15 mouse cellular contexts compared by ENCODE assay signal in the genomic region with DNA sequence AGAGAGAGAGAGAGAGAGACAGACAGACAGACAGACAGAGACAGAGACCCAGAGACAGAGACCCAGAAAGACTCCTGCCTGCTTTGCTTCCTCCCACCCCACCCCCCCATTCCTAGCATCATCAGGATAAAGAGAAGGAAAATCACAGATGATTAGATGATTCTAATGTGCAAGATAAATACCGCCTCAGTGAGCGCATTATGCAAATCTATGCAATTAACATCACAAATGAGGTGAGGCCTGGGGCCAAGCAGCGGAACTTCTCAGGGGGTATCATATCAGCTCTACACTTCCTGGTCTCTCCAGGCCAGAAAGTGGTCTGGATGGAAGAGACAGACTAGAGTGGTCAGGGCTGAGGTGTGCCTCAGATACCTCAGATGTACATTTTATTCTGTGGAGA. TPM values are rescaled to one million over a fixed set of nuclear protein-coding genes. Genes with fewer than 3 reads are reported as not detected.
DNase-seq lines count a peak whose midpoint lies in the region; ATAC-seq and TF ChIP-seq lines count a peak whose summit lies in the region.
"Had no signal": no experiment of that assay in that cellular context is flagged by ENCODE, and none has a peak within 500 bp of the region (broad histone marks: within the 10 kb centered on the region; RNA-seq: fewer than 3 reads in every experiment).

No protein-coding gene starts in this region.

- H3K4me1 ChIP-seq in neural tube, embryonic 13.5 days (replicated peaks): peaks cover 47% of the 10 kb centered on the region
- peaks cover 51% of the 10 kb centered on the region for H3K4me1 ChIP-seq in forebrain, embryonic 13.5 days
- peaks cover 13% of the 10 kb centered on the region for H3K4me1 ChIP-seq in hindbrain, postnatal 0 days (ENCODE audit: insufficient read depth, low read length)
- H3K4me1 ChIP-seq in kidney, adult 2 months (ENCODE audit: control insufficient read depth, insufficient read depth, low read length): peaks cover 12% of the 10 kb centered on the region; the same call in 1 of the 2 replicates

- 29% methylated on average over 3 of the region's 3 CpGs for WGBS in neural tube, embryonic 13.5 days
- 12% methylated on average over 3 of the region's 3 CpGs for WGBS in forebrain, embryonic 13.5 days
- 23% methylated on average over 3 of the region's 3 CpGs for WGBS in hindbrain, postnatal 0 days
- 88% methylated on average over 3 of the region's 3 CpGs for WGBS in kidney, adult 2 months

- H3K9ac ChIP-seq in neural tube, embryonic 13.5 days: no peak overlapping the region
- H3K9ac ChIP-seq in forebrain, embryonic 13.5 days: no peak overlapping the region
- H3K9ac ChIP-seq in hindbrain, postnatal 0 days (replicated peaks; ENCODE audit: low read length): no peak overlapping the region
- H3K9ac ChIP-seq: embryonic facial prominence, embryonic 12.5 days; liver, embryonic 13.5 days had no signal

- no peak for DNase-seq in neural tube, embryonic 10.5 days (ENCODE audit: extremely low spot score, low spot score)
- DNase-seq in hindbrain, postnatal 0 days (ENCODE audit: low spot score): peak; percentile 58
- DNase-seq in gastrocnemius, postnatal 25 days: no peak
- no peak for DNase-seq in kidney, adult 2 months
- DNase-seq: cerebellum, adult 11 months; heart, postnatal 14 days; kidney, adult 8-10 months; liver, embryonic 13.5 days had no signal

- H3K4me2 ChIP-seq in neural tube, embryonic 13.5 days: no peak overlapping the region
- H3K4me2 ChIP-seq in forebrain, embryonic 13.5 days: peak overlapping the region; percentile 3; the same call in 1 of the 2 replicates
- no peak overlapping the region for H3K4me2 ChIP-seq in hindbrain, postnatal 0 days (ENCODE audit: low read depth, low read length)
- H3K4me2 ChIP-seq: embryonic facial prominence, embryonic 12.5 days; liver, embryonic 13.5 days had no signal

- ATAC-seq in neural tube, embryonic 13.5 days (ENCODE audit: low read depth): no peak
- peak; percentile 69 for ATAC-seq in forebrain, embryonic 13.5 days
- ATAC-seq in hindbrain, postnatal 0 days: no peak
- ATAC-seq in frontal cortex, adult (ENCODE audit: low TSS enrichment): no peak
- ATAC-seq: CD4-positive, CD25-positive, alpha-beta regulatory T cell, adult 4 months had no signal

- TF ChIP-seq POLR2A in kidney, adult 2 months (IDR thresholded peaks at IDR 0.05; ENCODE audit: low read depth, low read length): no peak

- no peaks in the 10 kb centered on the region for H3K9me3 ChIP-seq in neural tube, embryonic 13.5 days
- no peaks in the 10 kb centered on the region for H3K9me3 ChIP-seq in forebrain, embryonic 13.5 days (replicated peaks)
- no peaks in the 10 kb centered on the region for H3K9me3 ChIP-seq in hindbrain, postnatal 0 days (ENCODE audit: low read length)
- H3K9me3 ChIP-seq: embryonic facial prominence, embryonic 12.5 days; liver, embryonic 13.5 days had no signal

- no peak overlapping the region for H3K4me3 ChIP-seq in neural tube, embryonic 13.5 days
- H3K4me3 ChIP-seq in forebrain, embryonic 13.5 days: no peak overlapping the region
- no peak overlapping the region for H3K4me3 ChIP-seq in hindbrain, postnatal 0 days (ENCODE audit: low read length)
- H3K4me3 ChIP-seq in kidney, adult 2 months (ENCODE audit: insufficient read depth, low read depth, low read length): no peak overlapping the region
- H3K4me3 ChIP-seq: embryonic facial prominence, embryonic 12.5 days; left cerebral cortex, adult 2 months; liver, embryonic 13.5 days; myocyte had no signal

- no peaks in the 10 kb centered on the region for H3K36me3 ChIP-seq in neural tube, embryonic 13.5 days
- H3K36me3 ChIP-seq in forebrain, embryonic 13.5 days (ENCODE audit: poor library complexity, severe bottlenecking): no peaks in the 10 kb centered on the region
- H3K36me3 ChIP-seq in hindbrain, postnatal 0 days (ENCODE audit: insufficient read depth, low read length): no peaks in the 10 kb centered on the region
- H3K36me3 ChIP-seq in kidney, adult 2 months (ENCODE audit: control insufficient read depth, insufficient read depth, low read length): no peaks in the 10 kb centered on the region
- H3K36me3 ChIP-seq: embryonic facial prominence, embryonic 12.5 days; liver, embryonic 13.5 days had no signal

- H3K27ac ChIP-seq in neural tube, embryonic 13.5 days (replicated peaks): peak overlapping the region; percentile 76
- H3K27ac ChIP-seq in forebrain, embryonic 13.5 days: peak overlapping the region; percentile 0; the same call in 1 of the 2 replicates
- H3K27ac ChIP-seq in hindbrain, postnatal 0 days: no peak overlapping the region
- no peak overlapping the region for H3K27ac ChIP-seq in kidney, adult 2 months (ENCODE audit: insufficient read depth, low read depth, low read length)
- H3K27ac ChIP-seq: embryonic facial prominence, embryonic 12.5 days; left cerebral cortex, adult 2 months; liver, embryonic 13.5 days had no signal

- H3K27me3 ChIP-seq in neural tube, embryonic 13.5 days: no peaks in the 10 kb centered on the region
- peaks cover 4% of the 10 kb centered on the region; the same call in 1 of the 2 replicates for H3K27me3 ChIP-seq in forebrain, embryonic 13.5 days
- no peaks in the 10 kb centered on the region for H3K27me3 ChIP-seq in hindbrain, postnatal 0 days (ENCODE audit: insufficient read depth, low read length)
- no peaks in the 10 kb centered on the region for H3K27me3 ChIP-seq in kidney, adult 2 months (replicated peaks; ENCODE audit: control insufficient read depth, insufficient read depth, low read length)
- H3K27me3 ChIP-seq: embryonic facial prominence, embryonic 12.5 days had no signal

- TF ChIP-seq CTCF in hindbrain, postnatal 0 days (IDR thresholded peaks at IDR 0.05; ENCODE audit: low read depth): no peak
- TF ChIP-seq CTCF in kidney, adult 2 months (conservative IDR thresholded peaks at IDR 0.05; ENCODE audit: insufficient read depth, insufficient read length, low read depth, low read length): no peak

RNA-seq across cellular contexts. Expression of gene Tgm2, which starts 31.3 kb away (rescaled TPM):
- 11.0 and 12.0 TPM in 2 replicates for polyA plus RNA-seq in neural tube, embryonic 13.5 days (2015; fragmentation: Nextera tagmentation; extraction: Ambion mirVana)
- 3.9 and 4.7 TPM in 2 replicates for polyA plus RNA-seq in forebrain, embryonic 13.5 days (2015; fragmentation: Nextera tagmentation; extraction: Ambion mirVana)
- total RNA-seq in hindbrain, postnatal 0 days (2014; rRNA removed): 13.6 and 14.4 TPM in 2 replicates
- polyA plus RNA-seq in hindbrain, postnatal 0 days (2015; fragmentation: Nextera tagmentation; extraction: Ambion mirVana): 6.5 and 7.1 TPM in 2 replicates
- total RNA-seq in gastrocnemius, postnatal 25 days (2021): 10 to 100 TPM; 47.9 to 52.3 TPM
- 217 and 221 TPM in 2 replicates for polyA plus RNA-seq in kidney, adult 2 months (2012; rRNA removed)

RNA-seq across cellular contexts. Expression of gene D630003M21Rik, which starts 51.4 kb away (rescaled TPM):
- 2.6 and 3.0 TPM in 2 replicates for polyA plus RNA-seq in neural tube, embryonic 13.5 days (2015; fragmentation: Nextera tagmentation; extraction: Ambion mirVana)
- polyA plus RNA-seq in forebrain, embryonic 13.5 days (2015; fragmentation: Nextera tagmentation; extraction: Ambion mirVana): 2.3 and 2.7 TPM in 2 replicates
- 6.0 and 7.8 TPM in 2 replicates for total RNA-seq in hindbrain, postnatal 0 days (2014; rRNA removed)
- 1.8 and 2.3 TPM in 2 replicates for polyA plus RNA-seq in hindbrain, postnatal 0 days (2015; fragmentation: Nextera tagmentation; extraction: Ambion mirVana)
- total RNA-seq in gastrocnemius, postnatal 25 days (2021): 1 to 10 TPM; 1.8 to 2.0 TPM
- 2.0 and 2.5 TPM in 2 replicates for polyA plus RNA-seq in kidney, adult 2 months (2012; rRNA removed)
- polyA plus RNA-seq: CD4-positive, CD25-positive, alpha-beta regulatory T cell, adult 4 months had no signal

Comparison
In these comparisons a context has a peak if more than half of its experiments do, and no peak if none do; other contexts are left out.
1. H3K27ac ChIP-seq: peak in neural tube, embryonic 13.5 days (single experiment) and forebrain, embryonic 13.5 days (single experiment); none in hindbrain, postnatal 0 days (single experiment) and kidney, adult 2 months (single experiment).
2. RNA of gene Tgm2, which starts 31.3 kb away (polyA plus RNA-seq): 217 to 221 TPM in kidney, adult 2 months; 11.0 to 12.0 TPM in neural tube, embryonic 13.5 days, 6.5 to 7.1 TPM in hindbrain, postnatal 0 days and 3.9 to 4.7 TPM in forebrain, embryonic 13.5 days; every median in the first group is over 10 times any median in the second.